Mouse (Mus musculus) thymus, postnatal 36 days (tissue): ENCODE measurements around the gene Grik1.

Experiments
- DNase-seq, 2 experiments: peaks; one replicate each; pipeline ENCODE4 v3.0.0; 2022; ENCODE audit warnings: mixed read lengths in 2 of 2

The Grik1 gene

DNA sequence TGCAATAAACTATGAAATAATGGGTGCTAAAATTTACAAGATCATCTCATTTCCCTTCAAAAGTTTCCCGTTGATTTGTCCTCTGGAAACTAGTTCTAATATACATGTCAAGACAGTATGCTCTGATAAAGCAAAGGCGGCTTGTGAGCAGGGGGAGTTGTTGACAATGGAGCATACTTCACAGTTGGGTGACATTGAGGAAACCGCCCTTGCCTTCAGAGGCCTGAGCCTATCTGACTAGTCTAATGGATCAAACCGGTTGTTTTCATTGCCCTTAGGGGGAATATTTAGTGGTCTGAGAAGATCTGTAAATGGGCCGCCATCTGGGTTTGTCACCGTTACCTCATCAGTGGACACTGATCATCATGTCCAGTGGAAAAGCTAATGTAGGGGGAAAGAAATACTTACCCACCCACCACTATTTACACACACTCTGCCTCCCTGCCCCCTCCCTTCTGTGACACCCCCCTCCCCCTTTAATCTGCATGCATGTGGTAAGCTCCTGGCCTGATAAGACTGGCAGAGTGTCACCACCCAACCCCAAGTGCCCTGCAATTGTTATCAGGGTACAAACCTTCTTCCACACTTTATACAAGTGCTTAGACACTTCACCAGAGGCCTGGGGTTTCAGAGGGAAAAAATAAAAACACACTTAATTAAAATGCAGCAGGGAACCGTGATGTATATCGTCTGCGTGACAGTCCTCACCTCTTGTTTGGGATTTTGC is 335.2 kb downstream of the Grik1 start:
- no peak for DNase-seq

DNA sequence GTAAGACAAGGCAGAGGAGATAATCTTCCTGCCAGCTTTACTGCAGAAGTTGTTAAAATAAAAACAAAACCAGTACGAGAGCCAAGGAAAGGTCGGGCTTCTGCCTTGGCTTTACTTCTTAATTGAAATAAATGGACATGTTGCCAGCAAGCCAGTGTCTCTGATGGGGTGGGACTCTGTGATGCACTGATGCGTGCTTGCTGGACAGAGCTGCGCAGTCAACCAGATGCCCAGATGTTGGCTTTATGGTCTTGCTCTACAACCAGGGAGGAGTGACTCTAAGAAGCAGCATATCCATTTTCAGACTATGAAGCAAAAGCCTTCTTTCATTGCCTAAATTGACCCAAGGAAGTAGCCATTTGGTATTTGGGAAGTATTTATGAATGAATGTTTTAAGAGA is 336.9 kb downstream of the Grik1 start:
- no peak for DNase-seq

GRCm38 (mm10) chr16:87949881-87950280 is 340.2 kb downstream of the Grik1 start:
- no peak for DNase-seq

DNA sequence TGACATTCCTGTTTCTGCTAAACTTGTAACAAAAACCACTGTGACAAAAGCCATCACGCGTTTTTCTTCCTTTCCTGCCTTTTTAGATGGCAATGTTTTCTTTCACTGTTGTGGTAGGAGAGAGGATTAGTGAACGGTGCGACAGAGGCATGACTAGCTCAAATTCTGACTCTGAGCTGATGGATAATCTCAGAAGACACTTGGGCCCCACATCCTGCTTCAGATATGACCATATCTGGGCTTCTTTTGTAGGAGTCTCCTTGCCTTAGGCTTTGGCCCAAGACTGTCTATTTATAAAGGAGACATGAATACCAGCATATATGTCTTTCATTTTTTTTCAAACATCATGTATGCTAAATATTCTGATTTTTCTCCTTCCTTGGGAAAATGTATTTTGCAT is 341.9 kb downstream of the Grik1 start:
- no peak for DNase-seq

DNA sequence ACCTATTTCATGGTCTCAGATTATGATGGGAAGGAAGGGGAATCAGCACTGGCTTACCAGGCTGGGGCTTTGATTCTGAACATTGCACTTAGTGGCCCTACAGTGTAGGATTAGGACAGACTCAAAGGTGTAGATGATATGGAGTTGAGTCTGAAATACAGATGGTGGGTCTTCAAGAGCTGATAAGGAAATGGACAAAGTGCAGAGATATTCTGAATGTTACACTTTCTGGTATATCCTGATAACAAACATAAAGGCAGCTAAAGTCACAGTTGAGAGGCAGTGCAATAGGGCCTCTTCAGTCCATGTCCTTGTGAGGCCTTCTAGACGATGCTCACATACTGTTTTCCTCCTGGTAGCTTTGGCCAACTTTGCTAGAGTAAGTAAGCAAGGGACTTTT is 345.7 kb downstream of the Grik1 start:
- no peak for DNase-seq

GRCm38 (mm10) chr16:87942103-87942865 is 347.8 kb downstream of the Grik1 start:
- no peak for DNase-seq

DNA sequence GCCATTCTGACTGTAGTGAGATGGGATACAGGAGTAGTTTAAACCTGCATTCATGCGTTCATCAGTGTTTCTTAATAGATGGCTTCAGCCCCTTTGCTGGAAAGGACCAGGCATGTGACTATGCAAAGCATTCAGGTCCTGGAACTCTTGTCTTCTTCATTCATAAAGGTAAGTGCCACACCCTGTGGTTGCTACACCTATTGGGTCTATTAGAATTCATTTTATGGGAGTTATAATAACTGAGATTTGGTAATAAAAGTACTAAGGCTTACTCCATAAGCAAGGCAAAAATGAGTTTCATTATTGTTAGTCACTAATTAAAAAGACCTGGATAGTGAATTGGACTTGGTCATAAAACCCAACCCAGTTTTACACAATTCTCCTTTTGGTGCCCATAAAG is 355.4 kb downstream of the Grik1 start:
- no peak for DNase-seq

- no peak for DNase-seq
These were observed 358.7 kb downstream of the Grik1 start for GRCm38 (mm10) chr16:87931358-87931757.

DNA sequence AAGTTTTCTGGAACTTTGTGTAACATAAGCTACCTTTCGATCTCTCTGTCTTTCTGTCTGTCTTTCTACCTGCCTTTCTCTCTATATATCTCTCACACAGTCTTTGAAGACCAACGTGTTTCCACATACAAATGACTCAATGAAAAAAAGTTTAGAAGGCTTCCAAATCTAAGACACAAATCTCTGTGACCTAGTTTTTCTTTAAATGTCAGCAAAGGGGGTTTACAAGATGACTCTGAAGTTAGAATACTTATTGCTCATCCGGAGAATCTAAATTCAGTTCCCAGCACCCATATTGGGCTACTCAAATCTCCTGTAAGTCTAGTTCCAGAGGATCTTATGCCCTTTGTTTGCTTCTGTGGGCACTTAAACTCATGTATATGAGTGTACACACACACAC is 359.5 kb downstream of the Grik1 start:
- DNase-seq = no peak

DNA sequence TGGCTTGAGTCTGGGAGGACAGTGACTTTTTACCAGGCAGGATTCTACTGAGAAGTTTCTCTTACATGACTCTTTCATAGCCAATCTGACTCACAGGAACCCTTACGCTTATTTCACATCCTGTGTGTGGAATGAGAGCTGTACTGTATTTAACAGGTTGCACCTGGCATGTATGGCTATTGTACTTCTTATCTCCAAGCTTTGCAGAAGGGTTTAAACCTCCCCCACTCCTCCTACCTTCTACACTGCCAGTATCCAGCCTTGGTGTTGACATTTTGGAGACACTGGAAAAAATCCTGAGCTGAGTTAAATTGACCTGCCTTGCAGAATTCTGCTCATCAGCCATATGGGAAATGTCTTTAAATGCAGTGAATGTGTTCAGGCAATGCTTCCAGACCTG is 361.4 kb downstream of the Grik1 start:
- no peak for DNase-seq

GRCm38 (mm10) chr16:87917897-87918296 is 372.2 kb downstream of the Grik1 start:
- DNase-seq = no peak

- DNase-seq = no peak
These were observed 372.9 kb downstream of the Grik1 start for GRCm38 (mm10) chr16:87917157-87917546.

DNA sequence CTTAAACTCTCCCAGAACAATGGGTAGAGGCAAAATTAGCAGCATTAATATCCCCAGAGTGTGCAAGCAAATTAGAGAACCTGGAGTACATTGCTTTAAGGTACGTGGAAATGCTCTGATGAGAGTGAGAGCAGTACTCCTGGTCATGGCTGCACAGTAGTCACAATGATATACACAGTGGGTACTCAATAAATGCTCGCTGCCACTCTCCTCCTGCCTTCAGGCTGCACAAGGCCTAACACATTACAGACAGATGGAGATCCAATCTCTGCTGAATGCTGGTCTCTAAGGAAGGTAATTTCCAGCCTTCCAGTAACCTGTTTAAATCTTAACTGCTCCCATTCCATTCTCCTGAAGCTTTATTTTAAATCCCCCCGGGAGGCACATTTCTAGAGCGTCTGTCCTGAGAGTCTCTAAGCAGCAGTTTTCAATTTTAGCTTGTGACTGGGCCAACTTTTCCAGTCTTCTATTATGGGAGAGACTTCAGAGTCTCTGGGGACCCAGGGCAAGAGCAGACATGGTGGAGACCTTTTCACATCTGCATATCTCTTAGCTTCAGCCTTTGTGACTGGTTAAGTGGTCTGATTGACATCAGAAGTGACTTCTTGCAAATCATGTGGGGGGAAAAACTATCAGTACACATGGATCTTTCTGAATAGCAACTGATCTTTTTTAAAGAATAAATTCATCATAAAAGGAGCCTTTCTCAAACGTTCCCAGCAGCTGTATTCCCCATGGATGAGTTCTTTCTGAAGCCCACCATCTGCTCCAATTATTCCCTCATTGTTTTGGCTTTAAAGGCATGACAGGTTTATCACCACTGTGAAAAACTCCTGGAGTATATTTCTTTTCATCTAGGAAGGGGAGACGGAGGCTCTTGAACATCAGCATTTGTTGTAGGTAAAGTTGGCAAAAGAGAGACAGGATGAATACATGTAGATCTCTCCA is 373.6 kb downstream of the Grik1 start:
- no peak for DNase-seq

DNA sequence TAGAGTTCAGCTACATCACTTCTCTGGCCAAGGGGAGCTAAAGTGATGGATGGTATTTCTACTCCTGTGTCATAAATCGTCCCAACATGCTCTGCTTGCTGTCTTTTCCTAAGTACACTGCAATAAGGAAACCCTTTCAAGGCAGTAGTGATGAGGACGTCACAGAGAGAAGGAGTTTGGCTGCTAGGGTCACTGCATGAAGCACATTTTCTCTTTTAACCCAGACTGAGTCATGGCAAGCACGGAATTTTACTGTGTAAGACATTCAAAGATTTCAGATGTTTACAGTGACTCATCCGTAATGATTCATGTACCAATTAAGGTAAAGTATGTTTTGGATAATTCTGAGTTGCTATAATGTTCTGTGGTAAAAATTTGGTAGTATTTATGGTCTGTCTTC is 374.9 kb downstream of the Grik1 start:
- DNase-seq = no peak

DNA sequence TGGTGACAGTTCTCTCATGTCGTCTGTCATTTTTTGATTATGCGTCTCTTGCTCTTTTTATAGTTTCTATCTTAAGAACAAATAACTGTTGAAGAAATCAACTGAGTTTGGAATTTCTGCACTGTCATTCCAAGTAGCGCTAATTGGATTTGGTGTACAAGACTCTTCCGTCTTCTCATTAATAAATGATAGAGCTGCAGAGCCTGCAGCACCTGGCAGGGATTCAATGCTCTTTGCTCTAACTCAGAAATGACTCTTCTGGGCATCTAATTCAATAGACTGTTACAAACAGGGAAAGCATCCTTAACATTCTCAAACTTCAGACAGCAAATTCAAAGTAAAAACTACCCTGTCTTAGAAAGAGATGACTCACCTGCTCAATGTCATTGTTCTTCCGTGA is 376.3 kb downstream of the Grik1 start:
- DNase-seq = no peak

- no peak for DNase-seq
These were observed 378.9 kb downstream of the Grik1 start for GRCm38 (mm10) chr16:87911201-87911600.

DNA sequence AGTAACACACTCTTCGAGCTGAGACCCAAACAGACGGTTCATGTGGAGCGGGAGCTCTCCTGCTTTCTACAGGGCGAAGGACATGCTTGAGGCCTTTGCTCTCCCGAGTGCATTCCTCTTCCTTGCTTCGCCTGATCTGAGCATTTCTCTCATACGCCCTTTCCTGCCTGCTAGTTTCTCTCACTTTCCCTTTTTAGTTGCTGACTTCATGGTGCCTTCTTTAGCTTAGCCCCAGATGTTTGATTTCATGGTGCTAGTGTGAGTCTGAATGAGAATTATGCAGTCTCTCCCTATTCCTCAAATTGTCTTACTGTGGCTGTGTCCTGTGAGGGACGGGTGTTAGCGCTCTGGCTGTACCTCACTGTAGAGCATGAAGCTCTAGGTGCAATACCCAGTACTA is 388.0 kb downstream of the Grik1 start:
- DNase-seq = no peak

- no peak for DNase-seq
These were observed 388.9 kb downstream of the Grik1 start for GRCm38 (mm10) chr16:87901189-87901588.

- DNase-seq = no peak
These were observed 414.1 kb downstream of the Grik1 start for GRCm38 (mm10) chr16:87875927-87876326.

DNA sequence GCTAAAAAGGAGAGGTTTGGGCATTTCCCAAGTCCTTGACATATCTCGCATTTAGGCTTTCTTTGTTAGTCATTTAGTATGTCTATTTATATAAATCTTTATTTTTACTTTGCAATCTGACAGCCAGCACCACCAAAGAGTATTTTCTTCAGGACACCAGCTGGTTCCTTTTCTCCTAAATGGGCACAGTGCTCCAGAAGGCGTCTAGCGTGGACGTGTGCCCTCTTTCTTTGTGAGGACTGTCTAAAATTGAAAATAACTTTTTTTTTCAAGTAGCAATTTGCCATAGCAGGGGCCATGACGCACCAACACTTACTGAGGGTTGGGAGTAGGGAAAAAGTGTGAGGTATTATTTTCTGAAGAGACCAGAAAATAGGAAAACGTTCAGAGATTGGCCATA is 425.5 kb downstream of the Grik1 start:
- no peak for DNase-seq

DNA sequence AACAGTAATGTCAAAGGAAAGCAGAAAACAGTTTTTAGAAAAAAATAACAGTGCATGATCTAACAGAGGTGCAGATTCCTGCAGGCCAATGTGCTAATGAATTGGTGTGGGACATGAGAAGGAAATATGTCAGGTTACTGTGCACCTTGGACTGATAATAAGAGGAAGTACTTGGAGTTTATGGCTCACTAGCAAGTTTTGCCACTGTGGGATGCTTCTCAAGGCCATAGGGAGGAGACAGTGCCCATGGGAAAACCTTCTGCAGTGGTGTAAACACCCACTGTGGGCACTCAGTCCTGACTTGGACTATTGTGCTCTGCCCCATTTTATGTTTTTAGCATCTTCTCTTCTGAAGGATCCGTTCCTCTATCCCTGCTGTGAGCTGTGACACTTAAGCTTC is 428.3 kb downstream of the Grik1 start:
- no peak for DNase-seq

DNA sequence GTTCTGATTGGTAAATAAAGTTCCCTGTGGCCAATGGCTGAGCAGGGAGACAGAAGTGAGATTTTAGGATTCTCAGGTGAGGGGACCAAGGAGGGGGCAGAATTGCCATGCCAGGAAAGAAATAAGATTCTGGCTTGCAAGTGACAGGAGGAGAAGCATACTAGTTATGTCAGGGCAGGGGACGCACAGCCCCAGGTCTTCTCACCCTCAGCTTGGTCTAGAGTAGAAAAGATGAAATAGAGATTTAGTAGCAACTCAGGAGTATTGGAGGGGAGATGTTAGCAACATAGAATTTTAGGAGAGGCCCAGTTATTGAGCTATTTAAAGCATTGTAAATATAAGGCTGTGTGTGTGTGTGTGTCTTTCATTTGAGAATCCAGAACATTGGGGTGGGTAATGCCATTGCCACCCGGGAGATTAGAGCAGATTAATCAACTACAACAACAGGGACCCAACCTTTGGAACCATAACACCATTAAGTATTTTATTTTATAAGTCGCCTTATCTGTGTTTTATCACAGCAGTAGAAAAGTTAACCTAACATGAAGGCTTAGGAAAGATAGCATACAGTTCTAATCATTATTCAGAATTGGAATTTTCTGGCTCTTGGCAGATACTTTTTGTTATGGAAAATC is 436.5 kb downstream of the Grik1 start:
- no peak for DNase-seq

DNA sequence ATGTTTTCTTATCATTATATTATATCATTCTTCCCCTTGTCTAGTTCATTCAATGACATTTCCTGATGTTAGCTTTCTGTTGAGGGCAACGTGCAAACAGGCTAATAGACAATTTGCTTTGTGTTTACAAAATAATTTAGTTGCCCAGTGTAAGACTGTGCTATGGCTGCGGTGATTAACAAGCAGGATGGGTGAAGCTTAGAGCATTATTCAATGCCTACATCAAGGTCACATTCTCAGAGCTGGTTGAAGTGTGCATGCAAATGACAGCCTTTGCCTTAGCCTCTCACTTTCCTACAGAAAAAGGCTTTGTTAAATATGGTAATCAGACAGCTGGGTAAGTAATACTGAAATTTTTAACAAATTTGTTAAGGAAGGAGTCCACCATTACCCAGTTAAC is 438.5 kb downstream of the Grik1 start:
- DNase-seq = no peak
